ENCODE assay signal across 17 mouse cellular contexts in genomic region chr9:121426902-121427301, GRCm38 (mm10).
A peak's percentile ranks its signal among the peaks of the same experiment; 100 is the strongest.
DNase-seq lines count a peak whose midpoint lies in the region; ATAC-seq and TF ChIP-seq lines count a peak whose summit lies in the region.
"Had no signal": no experiment of that assay in that cellular context is flagged by ENCODE, and none has a peak within 500 bp of the region (broad histone marks: within the 10 kb centered on the region; RNA-seq: fewer than 3 reads in every experiment).

No protein-coding gene starts in this region.

- H3K27ac ChIP-seq in cerebellum, adult 2 months (ENCODE audit: insufficient read depth, low read length) = peak overlapping the region; percentile 17; the same call in 1 of the 2 replicates
- H3K27ac ChIP-seq in heart, embryonic 15.5 days = 0 out of 2 replicates have a peak overlapping the region, but pooled peaks have one; percentile 35
- no peak overlapping the region for H3K27ac ChIP-seq in heart, embryonic 12.5 days (ENCODE audit: poor library complexity, severe bottlenecking)
- peak overlapping the region; percentile 91 for H3K27ac ChIP-seq in MEL (ENCODE audit: control insufficient read depth, low read depth, low read length)
- peak overlapping the region; percentile 95 for H3K27ac ChIP-seq in liver, embryonic 15.5 days (replicated peaks)
- H3K27ac ChIP-seq in hindbrain, postnatal 0 days = no peak overlapping the region
- H3K27ac ChIP-seq: forebrain, embryonic 12.5 days; neural tube, embryonic 13.5 days had no signal

- no peaks in the 10 kb centered on the region for H3K9me3 ChIP-seq in heart, embryonic 15.5 days (replicated peaks)
- no peaks in the 10 kb centered on the region for H3K9me3 ChIP-seq in heart, embryonic 12.5 days (replicated peaks)
- H3K9me3 ChIP-seq in MEL (replicated peaks; ENCODE audit: insufficient read depth, low read length) = no peaks in the 10 kb centered on the region
- no peaks in the 10 kb centered on the region for H3K9me3 ChIP-seq in liver, embryonic 15.5 days (replicated peaks)
- H3K9me3 ChIP-seq in hindbrain, postnatal 0 days (ENCODE audit: low read length) = no peaks in the 10 kb centered on the region
- H3K9me3 ChIP-seq: forebrain, embryonic 12.5 days; neural tube, embryonic 13.5 days had no signal

- no peaks in the 10 kb centered on the region for H3K36me3 ChIP-seq in heart, embryonic 15.5 days
- H3K36me3 ChIP-seq in heart, embryonic 12.5 days = peaks cover 3% of the 10 kb centered on the region; the same call in 1 of the 2 replicates
- peaks cover 0 to 22% of the 10 kb centered on the region in 2 experiments; a peak in 2 of 4 replicates for H3K36me3 ChIP-seq in MEL (ENCODE audit: control insufficient read depth in 1 of 2, insufficient read depth in 2 of 2, low read length in 2 of 2)
- H3K36me3 ChIP-seq in liver, embryonic 15.5 days (replicated peaks) = no peaks in the 10 kb centered on the region
- no peaks in the 10 kb centered on the region for H3K36me3 ChIP-seq in hindbrain, postnatal 0 days (ENCODE audit: insufficient read depth, low read length)
- H3K36me3 ChIP-seq: forebrain, embryonic 12.5 days had no signal

- DNase-seq in cerebellum, adult 2 months = peak in 1 of 2 experiments; percentile 60
- no peak for DNase-seq in cerebellum, adult 9-10 months
- no peak for DNase-seq in MEL (ENCODE audit: low read depth, low spot score)
- no peak for DNase-seq in hindbrain, postnatal 0 days (ENCODE audit: low spot score)
- no peak for DNase-seq in urinary bladder, adult 18-20 months (ENCODE audit: low spot score in 2 of 2)
- DNase-seq: adrenal gland, adult 8-10 months; gastrocnemius, postnatal 25 days; kidney, adult 8-10 months; kidney, postnatal 36 days; lung, postnatal 36 days; spleen, adult 18-20 months; thymus, postnatal 14 days had no signal

- 24% methylated on average over 5 of the region's 5 CpGs for WGBS in cerebellum, adult 2 months
- WGBS in heart, embryonic 15.5 days = 86% methylated on average over 5 of the region's 5 CpGs
- 87% methylated on average over 5 of the region's 5 CpGs for WGBS in heart, embryonic 12.5 days
- 45% methylated on average over 5 of the region's 5 CpGs for WGBS in liver, embryonic 15.5 days (ENCODE audit: insufficient replicate concordance)
- WGBS in hindbrain, postnatal 0 days = 89% methylated on average over 5 of the region's 5 CpGs

- TF ChIP-seq RAD21 in MEL (IDR thresholded peaks at IDR 0.05; ENCODE audit: low read depth, low read length) = no peak

- TF ChIP-seq POLR2A in cerebellum, adult 2 months (IDR thresholded peaks at IDR 0.05; ENCODE audit: borderline replicate concordance, insufficient read depth, low read length) = no peak
- TF ChIP-seq POLR2A in MEL (IDR thresholded peaks at IDR 0.05; ENCODE audit: control insufficient read depth in 1 of 2, insufficient read depth in 1 of 2, low read depth in 1 of 2, low read length in 2 of 2, poor library complexity in 1 of 2) = no peak

- no peak overlapping the region for H3K4me3 ChIP-seq in cerebellum, adult 2 months (replicated peaks; ENCODE audit: insufficient read depth, low read depth, low read length)
- H3K4me3 ChIP-seq in heart, embryonic 15.5 days = no peak overlapping the region
- no peak overlapping the region for H3K4me3 ChIP-seq in heart, embryonic 12.5 days
- peak overlapping the region; percentile 9 to 19; a peak in 3 of 4 replicates for H3K4me3 ChIP-seq in MEL (ENCODE audit: control insufficient read depth in 1 of 2, insufficient read depth in 1 of 2, low read depth in 2 of 2, low read length in 2 of 2)
- 0 out of 2 replicates have a peak overlapping the region, but pooled peaks have one; percentile 13 for H3K4me3 ChIP-seq in liver, embryonic 15.5 days (replicated peaks)
- H3K4me3 ChIP-seq in hindbrain, postnatal 0 days (ENCODE audit: low read length) = no peak overlapping the region
- H3K4me3 ChIP-seq: forebrain, embryonic 12.5 days; neural tube, embryonic 13.5 days had no signal

- no peak for ATAC-seq in heart, embryonic 15.5 days (replicated peaks; ENCODE audit: insufficient number of reproducible peaks, insufficient read depth, low FRiP score, low read depth)
- no peak for ATAC-seq in heart, embryonic 12.5 days (ENCODE audit: insufficient number of reproducible peaks, low FRiP score)
- peak; percentile 5 for ATAC-seq in liver, embryonic 15.5 days (ENCODE audit: insufficient read depth)
- no peak for ATAC-seq in hindbrain, postnatal 0 days

- H3K79me2 ChIP-seq in MEL (ENCODE audit: control insufficient read depth, insufficient read depth, low read length, poor library complexity) = peaks cover 2% of the 10 kb centered on the region; the same call in 1 of the 2 replicates

- no peak overlapping the region for H3K9ac ChIP-seq in heart, embryonic 15.5 days
- no peak overlapping the region for H3K9ac ChIP-seq in heart, embryonic 12.5 days
- peak overlapping the region; percentile 50 for H3K9ac ChIP-seq in MEL (ENCODE audit: control insufficient read depth, low read depth, low read length, poor library complexity, severe bottlenecking)
- H3K9ac ChIP-seq in liver, embryonic 15.5 days = peak overlapping the region; percentile 45
- no peak overlapping the region for H3K9ac ChIP-seq in hindbrain, postnatal 0 days (replicated peaks; ENCODE audit: low read length)
- H3K9ac ChIP-seq: forebrain, embryonic 12.5 days; neural tube, embryonic 13.5 days had no signal

- no peak for TF ChIP-seq EP300 in MEL (IDR thresholded peaks at IDR 0.05; ENCODE audit: low read depth in 1 of 2, low read length in 2 of 2)

- no peaks in the 10 kb centered on the region for H3K27me3 ChIP-seq in cerebellum, adult 2 months (ENCODE audit: control insufficient read depth, insufficient read depth, low read length)
- no peaks in the 10 kb centered on the region for H3K27me3 ChIP-seq in heart, embryonic 15.5 days
- no peaks in the 10 kb centered on the region for H3K27me3 ChIP-seq in heart, embryonic 12.5 days (replicated peaks)
- H3K27me3 ChIP-seq in MEL (ENCODE audit: control insufficient read depth in 1 of 2, insufficient read depth in 2 of 2, low read length in 2 of 2) = no peaks in the 10 kb centered on the region
- H3K27me3 ChIP-seq in liver, embryonic 15.5 days = no peaks in the 10 kb centered on the region
- no peaks in the 10 kb centered on the region for H3K27me3 ChIP-seq in hindbrain, postnatal 0 days (ENCODE audit: insufficient read depth, low read length)
- H3K27me3 ChIP-seq: forebrain, embryonic 12.5 days; neural tube, embryonic 13.5 days had no signal

- no peak for TF ChIP-seq CTCF in cerebellum, adult 2 months (IDR thresholded peaks at IDR 0.05; ENCODE audit: borderline replicate concordance, insufficient read depth, low read depth, low read length)
- no peak for TF ChIP-seq CTCF in MEL (IDR thresholded peaks at IDR 0.05 in 2 of 3, conservative IDR thresholded peaks at IDR 0.05 in 1 of 3; ENCODE audit: control insufficient read depth in 1 of 3, insufficient read depth in 1 of 3, low read depth in 2 of 3, low read length in 3 of 3, poor library complexity in 1 of 3, severe bottlenecking in 1 of 3)
- TF ChIP-seq CTCF in hindbrain, postnatal 0 days (IDR thresholded peaks at IDR 0.05; ENCODE audit: low read depth) = no peak

- no peak overlapping the region for H3K4me2 ChIP-seq in heart, embryonic 15.5 days
- no peak overlapping the region for H3K4me2 ChIP-seq in heart, embryonic 12.5 days
- H3K4me2 ChIP-seq in liver, embryonic 15.5 days = peak overlapping the region; percentile 69
- no peak overlapping the region for H3K4me2 ChIP-seq in hindbrain, postnatal 0 days (ENCODE audit: low read depth, low read length)
- H3K4me2 ChIP-seq: forebrain, embryonic 12.5 days; neural tube, embryonic 13.5 days had no signal

- H3K4me1 ChIP-seq in cerebellum, adult 2 months (ENCODE audit: control insufficient read depth, insufficient read depth, low read length) = peaks cover 68% of the 10 kb centered on the region
- H3K4me1 ChIP-seq in heart, embryonic 15.5 days (replicated peaks) = peaks cover 62% of the 10 kb centered on the region
- peaks cover 67% of the 10 kb centered on the region for H3K4me1 ChIP-seq in heart, embryonic 12.5 days (replicated peaks)
- H3K4me1 ChIP-seq in MEL (ENCODE audit: control insufficient read depth in 1 of 2, insufficient read depth in 2 of 2, low read length in 2 of 2) = peaks cover 12 to 26% of the 10 kb centered on the region in 2 experiments
- peaks cover 66% of the 10 kb centered on the region for H3K4me1 ChIP-seq in liver, embryonic 15.5 days (replicated peaks)
- peaks cover 13% of the 10 kb centered on the region; the same call in 1 of the 2 replicates for H3K4me1 ChIP-seq in hindbrain, postnatal 0 days (ENCODE audit: insufficient read depth, low read length)

TF ChIP-seq in MEL, 35 proteins besides CTCF, POLR2A, EP300 and RAD21:
- TF ChIP-seq USF1 (IDR thresholded peaks at IDR 0.05; ENCODE audit: low read depth, low read length) (no peak), ZMIZ1 (IDR thresholded peaks at IDR 0.05; ENCODE audit: low read depth, low read length) (no peak), MXI1 (IDR thresholded peaks at IDR 0.05; ENCODE audit: low read depth, low read length) (no peak), JUND (IDR thresholded peaks at IDR 0.05; ENCODE audit: low read depth, low read length) (no peak), ZKSCAN1 (IDR thresholded peaks at IDR 0.05; ENCODE audit: low read depth, low read length) (no peak), MEF2A (IDR thresholded peaks at IDR 0.05; ENCODE audit: extremely low read depth, insufficient replicate concordance, low read depth, low read length, poor library complexity, severe bottlenecking) (no peak), POLR2AphosphoS2 (IDR thresholded peaks at IDR 0.05; ENCODE audit: low read length) (no peak), TCF12 (IDR thresholded peaks at IDR 0.05; ENCODE audit: low read depth, low read length) (no peak), ZC3H11A (IDR thresholded peaks at IDR 0.05; ENCODE audit: low read depth, low read length) (no peak), GATA1 (IDR thresholded peaks at IDR 0.05; ENCODE audit: low read depth, low read length) (no peak), CHD2 (IDR thresholded peaks at IDR 0.05; ENCODE audit: low read length) (no peak), MAX (IDR thresholded peaks at IDR 0.05; ENCODE audit: low read length) (no peak), HCFC1 (IDR thresholded peaks at IDR 0.05; ENCODE audit: low read depth, low read length) (no peak), CHD1 (IDR thresholded peaks at IDR 0.05; ENCODE audit: low read depth, low read length) (no peak), KAT2A (conservative IDR thresholded peaks at IDR 0.05; ENCODE audit: low read depth, low read length) (no peak), E2F4 (IDR thresholded peaks at IDR 0.05; ENCODE audit: borderline replicate concordance, low read depth, low read length) (no peak), ELF1 (IDR thresholded peaks at IDR 0.05; ENCODE audit: low read depth, low read length) (no peak), USF2 (IDR thresholded peaks at IDR 0.05; ENCODE audit: borderline replicate concordance in 1 of 2, insufficient read depth in 1 of 2, low read depth in 1 of 2, low read length in 2 of 2) (no peak), MYB (IDR thresholded peaks at IDR 0.05; ENCODE audit: low read depth, low read length) (no peak)

Comparison
In these comparisons a context has a peak if more than half of its experiments do, and no peak if none do; other contexts are left out.
1. H3K27ac ChIP-seq: peak in cerebellum, adult 2 months (single experiment), heart, embryonic 15.5 days (single experiment), MEL (single experiment) and liver, embryonic 15.5 days (single experiment); none in heart, embryonic 12.5 days (single experiment) and hindbrain, postnatal 0 days (single experiment).
2. H3K4me3 ChIP-seq: peak in MEL (2 of 2) and liver, embryonic 15.5 days (single experiment); none in cerebellum, adult 2 months (single experiment), heart, embryonic 15.5 days (single experiment), heart, embryonic 12.5 days (single experiment) and hindbrain, postnatal 0 days (single experiment).
3. H3K9ac ChIP-seq: peak in MEL (single experiment) and liver, embryonic 15.5 days (single experiment); none in heart, embryonic 15.5 days (single experiment), heart, embryonic 12.5 days (single experiment) and hindbrain, postnatal 0 days (single experiment).